16 mouse cellular contexts compared by ENCODE assay signal in the genomic region with DNA sequence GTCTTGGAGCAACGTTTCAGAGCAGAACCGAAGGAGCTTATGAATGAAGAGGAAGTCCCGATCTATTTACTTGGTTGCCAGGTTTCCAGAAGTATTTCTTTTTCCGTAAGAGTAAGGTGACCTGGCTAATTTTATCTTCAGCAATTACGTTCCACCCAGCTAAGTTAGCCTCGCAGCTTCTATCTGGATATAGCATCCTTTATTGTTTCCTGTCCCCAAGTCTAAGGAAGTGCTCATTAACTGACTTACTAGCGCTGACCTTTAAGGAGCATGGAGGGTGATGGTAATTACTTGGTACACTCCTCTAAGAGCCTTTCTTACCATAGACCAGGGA. TPM values are rescaled to one million over a fixed set of nuclear protein-coding genes. Genes with fewer than 3 reads are reported as not detected.
"Had no signal": no experiment of that assay in that cellular context is flagged by ENCODE, and none has a peak within 500 bp of the region (broad histone marks: within the 10 kb centered on the region; RNA-seq: fewer than 3 reads in every experiment).

No protein-coding gene starts in this region.

- DNase-seq: kidney, adult 2 months; kidney, postnatal 25 days; layer of hippocampus, adult 9-11 months; liver, embryonic 13.5 days; lung, adult 2 months; right cerebral cortex, adult 18-20 months; right cerebral cortex, postnatal 14 days; right cerebral cortex, postnatal 4 days; thymus, postnatal 25 days had no signal

RNA-seq across cellular contexts. Expression of gene Prdm8, which starts 32.2 kb away (rescaled TPM):
- total RNA-seq: liver, adult 2 months; megakaryocyte, adult 5-6 weeks had no signal
- polyA plus RNA-seq: kidney, embryonic 14.5 days; liver, adult 2 months; liver, embryonic 13.5 days; liver, embryonic 16.5 days; macrophage; thymus, postnatal 0 days had no signal

RNA-seq across cellular contexts. Expression of gene Fgf5, which starts 54.8 kb away (rescaled TPM):
- total RNA-seq: liver, adult 2 months; megakaryocyte, adult 5-6 weeks had no signal
- polyA plus RNA-seq: kidney, adult 2 months; kidney, postnatal 0 days; liver, adult 2 months; lung, adult 2 months; macrophage; thymus, postnatal 0 days had no signal
